Mouse (Mus musculus): ENCODE measurements around the gene Agtpbp1. TPM values are rescaled to one million over a fixed set of nuclear protein-coding genes. Genes with fewer than 3 reads are reported as not detected.
"Not testable (repeated sequence)": the region's sequence is repeated elsewhere in the genome, so short reads cannot be mapped to it uniquely, and the experiment has no call there.

Agtpbp1 gene
- polyA plus RNA-seq, 1 experiment: 10.1 TPM

DNA sequence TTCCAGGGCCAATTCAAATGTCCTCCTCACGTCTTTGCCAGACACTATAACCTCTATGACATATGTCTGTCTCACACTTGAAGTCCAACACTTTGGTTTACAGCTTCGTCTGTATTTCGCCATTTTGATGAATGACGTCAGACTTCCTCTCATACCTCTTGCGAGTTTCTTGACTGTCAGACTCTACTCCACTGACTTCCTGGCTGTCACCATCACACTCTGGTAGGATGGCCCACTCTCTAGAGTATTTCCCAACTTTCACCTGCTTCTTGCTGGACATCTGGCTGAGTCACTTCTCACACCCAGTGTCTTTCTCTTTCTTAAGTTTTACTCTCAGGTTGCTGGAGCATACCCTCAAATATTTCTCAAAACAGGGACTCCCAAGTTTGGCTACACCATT lies 98.8 kb downstream of the Agtpbp1 start:
- TF ChIP-seq SRF (IDR thresholded peaks at IDR 0.05; ENCODE audit: control insufficient read depth, insufficient read length, low read depth): no peak
- TF ChIP-seq USF1 (IDR thresholded peaks at IDR 0.05; ENCODE audit: low read depth): no peak
- TF ChIP-seq E2F4 (IDR thresholded peaks at IDR 0.05; ENCODE audit: insufficient read depth): no peak
- TF ChIP-seq POLR2AphosphoS2 (IDR thresholded peaks at IDR 0.05; ENCODE audit: insufficient read length, low read depth): no peak
- no peak for TF ChIP-seq TCF3 (IDR thresholded peaks at IDR 0.05; ENCODE audit: insufficient read length, low read depth)
- TF ChIP-seq TCF12 (IDR thresholded peaks at IDR 0.05; ENCODE audit: insufficient read depth, poor library complexity, severe bottlenecking): no peak
- TF ChIP-seq CEBPB (IDR thresholded peaks at IDR 0.05; ENCODE audit: insufficient read depth, poor library complexity, severe bottlenecking): no peak
- TF ChIP-seq MYOD1 (IDR thresholded peaks at IDR 0.05; ENCODE audit: control insufficient read depth in 1 of 3, insufficient read length in 2 of 3, low read depth in 2 of 3): no peak
- no peak for TF ChIP-seq REST (IDR thresholded peaks at IDR 0.05; ENCODE audit: insufficient read depth, insufficient read length)
- TF ChIP-seq POLR2A (IDR thresholded peaks at IDR 0.05; ENCODE audit: insufficient read length, low read depth): no peak
- TF ChIP-seq MAX (IDR thresholded peaks at IDR 0.05; ENCODE audit: low read depth): no peak
- no peak for TF ChIP-seq MYOG (IDR thresholded peaks at IDR 0.05; ENCODE audit: control insufficient read depth in 1 of 3, insufficient read depth in 1 of 3, insufficient read length in 2 of 3, low read depth in 2 of 3)
- Histone ChIP-seq H3K27me3 (ENCODE audit: control insufficient read depth, insufficient read depth, insufficient read length) (no peaks in the 10 kb centered on the region), H3K36me3 (ENCODE audit: control insufficient read depth, insufficient read depth) (peaks cover 4% of the 10 kb centered on the region), H3K4me3 (no peak overlapping the region), H3K4me2 (ENCODE audit: low read depth) (no peak overlapping the region), H3K79me2 (ENCODE audit: control insufficient read depth, insufficient read depth) (no peaks in the 10 kb centered on the region), H3ac (ENCODE audit: control insufficient read depth, insufficient read length) (no peak overlapping the region)

DNA sequence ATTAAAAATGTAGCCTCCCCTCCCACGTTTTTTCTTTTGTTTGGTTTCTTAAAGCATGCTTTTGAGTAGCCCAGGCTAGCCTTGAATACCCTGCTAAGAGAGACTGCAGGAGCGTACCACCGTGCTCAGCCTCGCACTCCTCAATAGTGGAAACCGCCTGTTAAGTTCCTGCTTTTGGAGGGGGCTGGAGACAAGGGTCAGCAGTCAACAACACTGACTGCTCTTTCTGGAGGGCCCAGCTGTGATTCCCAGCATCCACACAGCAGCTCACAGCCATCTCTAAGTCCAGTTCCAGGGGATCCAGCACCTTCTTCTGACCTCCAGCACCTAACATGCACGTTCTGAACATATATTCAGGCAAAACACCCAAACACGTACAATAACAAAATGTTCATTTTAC lies 99.6 kb downstream of the Agtpbp1 start:
- no peak for TF ChIP-seq MYOG (IDR thresholded peaks at IDR 0.05; ENCODE audit: control insufficient read depth in 1 of 3, insufficient read depth in 1 of 3, insufficient read length in 2 of 3, low read depth in 2 of 3)
- TF ChIP-seq POLR2AphosphoS2 (IDR thresholded peaks at IDR 0.05; ENCODE audit: insufficient read length, low read depth): no peak
- TF ChIP-seq TCF12 (IDR thresholded peaks at IDR 0.05; ENCODE audit: insufficient read depth, poor library complexity, severe bottlenecking): no peak
- no peak for TF ChIP-seq SRF (IDR thresholded peaks at IDR 0.05; ENCODE audit: control insufficient read depth, insufficient read length, low read depth)
- no peak for TF ChIP-seq USF1 (IDR thresholded peaks at IDR 0.05; ENCODE audit: low read depth)
- no peak for TF ChIP-seq POLR2A (IDR thresholded peaks at IDR 0.05; ENCODE audit: insufficient read length, low read depth)
- TF ChIP-seq TCF3 (IDR thresholded peaks at IDR 0.05; ENCODE audit: insufficient read length, low read depth): no peak
- no peak for TF ChIP-seq REST (IDR thresholded peaks at IDR 0.05; ENCODE audit: insufficient read depth, insufficient read length)
- TF ChIP-seq MAX (IDR thresholded peaks at IDR 0.05; ENCODE audit: low read depth): no peak
- TF ChIP-seq CEBPB (IDR thresholded peaks at IDR 0.05; ENCODE audit: insufficient read depth, poor library complexity, severe bottlenecking): no peak
- TF ChIP-seq E2F4 (IDR thresholded peaks at IDR 0.05; ENCODE audit: insufficient read depth): no peak
- TF ChIP-seq MYOD1 (IDR thresholded peaks at IDR 0.05; ENCODE audit: control insufficient read depth in 1 of 3, insufficient read length in 2 of 3, low read depth in 2 of 3): no peak
- H3K79me2 ChIP-seq (ENCODE audit: control insufficient read depth, insufficient read depth): no peaks in the 10 kb centered on the region

DNA sequence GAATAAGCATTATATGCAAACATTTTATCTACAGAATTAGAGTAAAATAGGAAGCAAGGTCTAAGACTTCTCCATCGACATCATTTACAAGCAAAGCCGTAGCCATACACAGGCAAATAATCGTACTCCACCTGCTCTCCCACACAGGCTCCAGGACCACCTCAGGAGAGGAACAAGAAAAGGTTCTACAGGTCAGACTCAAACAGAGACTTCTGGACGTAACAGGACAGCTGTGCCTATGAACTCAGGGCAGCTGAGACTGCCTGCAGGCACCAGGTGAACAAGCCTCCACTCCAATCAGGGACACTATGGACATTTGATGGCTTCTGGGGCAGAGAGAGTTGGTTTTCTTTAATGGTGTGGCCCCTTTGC lies 103.6 kb downstream of the Agtpbp1 start:
- H3K36me3 ChIP-seq (ENCODE audit: control insufficient read depth, insufficient read depth): no peaks in the 10 kb centered on the region
- no peaks in the 10 kb centered on the region for H3K27me3 ChIP-seq (ENCODE audit: control insufficient read depth, insufficient read depth, insufficient read length)
- H3K4me3 ChIP-seq: no peak overlapping the region
- TF ChIP-seq MAX (IDR thresholded peaks at IDR 0.05; ENCODE audit: low read depth): no peak
- no peak for TF ChIP-seq POLR2AphosphoS2 (IDR thresholded peaks at IDR 0.05; ENCODE audit: insufficient read length, low read depth)
- TF ChIP-seq POLR2A (IDR thresholded peaks at IDR 0.05; ENCODE audit: insufficient read length, low read depth): no peak
- H3K4me2 ChIP-seq (ENCODE audit: low read depth): no peak overlapping the region
- H3K79me2 ChIP-seq (ENCODE audit: control insufficient read depth, insufficient read depth): no peaks in the 10 kb centered on the region
- H3ac ChIP-seq (ENCODE audit: control insufficient read depth, insufficient read length): no peak overlapping the region

More for the DNA sequence above, 99.6 kb downstream of the Agtpbp1 start:
- Histone ChIP-seq H3ac (ENCODE audit: control insufficient read depth, insufficient read length) (no peak overlapping the region), H3K4me2 (ENCODE audit: low read depth) (no peak overlapping the region), H3K4me3 (no peak overlapping the region), H3K27me3 (ENCODE audit: control insufficient read depth, insufficient read depth, insufficient read length) (no peaks in the 10 kb centered on the region), H3K36me3 (ENCODE audit: control insufficient read depth, insufficient read depth) (peaks cover 4% of the 10 kb centered on the region)

DNA sequence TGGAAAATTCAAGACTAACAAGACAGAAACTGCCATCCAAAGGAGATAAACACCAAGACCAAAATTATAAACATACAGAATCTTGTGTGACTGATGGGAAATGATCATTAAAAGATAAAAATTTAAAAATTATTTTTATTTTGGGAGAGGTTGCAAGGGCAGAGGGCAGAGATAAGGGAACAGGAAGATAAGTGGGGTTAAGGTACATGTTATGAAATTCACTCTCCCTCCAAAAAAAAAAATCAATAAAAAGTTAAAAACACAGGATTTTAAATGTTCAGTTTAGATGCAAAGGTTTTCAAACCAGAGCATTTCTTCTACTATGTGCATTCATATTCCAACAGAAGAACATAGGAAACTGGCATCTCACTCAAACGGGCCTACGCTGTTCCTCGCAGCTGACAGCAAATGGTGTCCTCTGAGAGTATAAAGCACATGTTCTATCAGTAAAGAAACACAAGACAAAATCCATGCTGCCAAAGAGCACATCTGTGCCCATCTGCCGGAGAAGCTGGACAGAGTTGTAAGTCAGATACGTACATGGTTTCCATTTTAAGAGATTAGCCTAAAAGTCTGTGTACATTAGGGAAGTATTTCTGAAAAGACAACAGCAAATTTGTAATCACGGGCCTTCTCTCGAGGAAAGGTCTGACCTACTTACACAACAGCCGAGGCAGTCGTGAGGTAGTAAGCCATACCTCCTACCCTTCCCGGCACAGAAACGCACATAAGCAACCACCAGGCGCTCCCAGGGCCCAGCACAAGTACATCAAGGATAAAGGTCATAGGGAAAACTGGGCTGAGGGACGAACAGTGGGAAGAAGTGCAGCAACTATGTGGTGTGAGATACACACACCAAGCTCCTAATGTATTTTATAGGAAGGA lies 104.2 kb downstream of the Agtpbp1 start:
- no peak for TF ChIP-seq POLR2A (IDR thresholded peaks at IDR 0.05; ENCODE audit: insufficient read length, low read depth)
- no peak for TF ChIP-seq REST (IDR thresholded peaks at IDR 0.05; ENCODE audit: insufficient read depth, insufficient read length)
- no peak overlapping the region for H3ac ChIP-seq (ENCODE audit: control insufficient read depth, insufficient read length)
- no peak overlapping the region for H3K4me3 ChIP-seq
- H3K4me2 ChIP-seq (ENCODE audit: low read depth): no peak overlapping the region
- H3K79me2 ChIP-seq (ENCODE audit: control insufficient read depth, insufficient read depth): no peaks in the 10 kb centered on the region
- no peaks in the 10 kb centered on the region for H3K27me3 ChIP-seq (ENCODE audit: control insufficient read depth, insufficient read depth, insufficient read length)
- no peaks in the 10 kb centered on the region for H3K36me3 ChIP-seq (ENCODE audit: control insufficient read depth, insufficient read depth)

DNA sequence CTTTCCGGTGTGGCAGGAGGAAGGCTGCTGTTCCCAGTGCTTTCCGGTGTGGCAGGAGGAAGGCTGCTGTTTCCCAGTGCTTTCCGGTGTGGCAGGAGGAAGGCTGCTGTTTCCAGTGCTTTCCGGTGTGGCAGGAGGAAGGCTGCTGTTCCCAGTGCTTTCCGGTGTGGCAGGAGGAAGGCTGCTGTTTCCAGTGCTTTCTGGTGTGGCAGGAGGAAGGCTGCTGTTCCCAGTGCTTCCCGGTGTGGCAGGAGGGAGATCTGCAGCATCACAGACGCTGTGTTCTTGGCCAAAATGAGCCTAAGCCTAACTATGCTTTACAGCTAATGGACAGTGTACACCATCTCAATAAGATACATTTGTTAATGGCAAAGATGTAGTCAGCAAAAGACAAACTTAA lies 107.1 kb downstream of the Agtpbp1 start:
- not testable (repeated sequence) for H3K27me3 ChIP-seq (ENCODE audit: control insufficient read depth, insufficient read depth, insufficient read length); H3ac ChIP-seq (ENCODE audit: control insufficient read depth, insufficient read length); H3K4me2 ChIP-seq (ENCODE audit: low read depth); H3K79me2 ChIP-seq (ENCODE audit: control insufficient read depth, insufficient read depth); H3K4me3 ChIP-seq
- peaks cover 11% of the 10 kb centered on the region for H3K36me3 ChIP-seq (ENCODE audit: control insufficient read depth, insufficient read depth)
